Mouse (Mus musculus): Measurements from ENCODE around the gene E030018B13Rik. TPM values are rescaled to one million over a fixed set of nuclear protein-coding genes. Genes with fewer than 3 reads are reported as not detected.

The E030018B13Rik gene
- polyA plus RNA-seq (2012; rRNA removed), result not detected in 2 replicates

DNA sequence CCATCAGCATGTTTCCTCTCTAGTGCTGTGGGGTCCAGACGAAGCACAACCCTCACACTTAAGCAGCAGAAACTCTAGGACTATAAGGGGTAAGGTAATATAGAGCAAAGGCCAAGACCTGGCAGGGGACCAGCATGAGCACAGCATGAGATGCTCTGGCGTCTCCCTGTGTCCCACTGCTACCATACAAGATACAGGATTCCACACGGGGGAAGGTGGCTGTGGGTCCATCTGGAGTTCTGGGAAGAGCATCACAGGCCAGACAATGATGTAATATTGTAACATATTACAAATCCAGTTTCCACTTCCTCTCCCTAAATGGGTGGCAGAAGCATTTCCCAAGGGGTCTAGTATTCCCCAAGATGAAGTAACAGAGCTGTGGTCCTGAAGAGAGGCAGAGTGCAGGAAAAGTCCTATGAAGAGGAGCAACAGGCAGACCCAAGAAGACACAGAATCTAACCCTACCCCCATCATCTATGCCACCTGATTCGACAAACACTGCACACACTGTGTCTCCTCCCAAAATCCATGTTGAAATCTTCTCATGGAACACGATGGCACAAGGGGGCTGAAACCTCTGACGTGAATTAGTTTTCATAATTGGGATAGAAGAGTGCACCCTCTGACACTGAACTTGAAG is at the start of gene E030018B13Rik:
E030018B13Rik (plus strand) TSS at position 590 of the 640 bp plus-strand sequence.

GRCm38 (mm10) chr7:63938914-63939396 is 22.3 kb downstream of the E030018B13Rik start, which contains the start of gene Klf13:
TSS of gene Klf13 (minus strand) at chr7:63938915.

Other genes starting within 250 kb of the E030018B13Rik start
- 55.5 and 66.4 TPM in 2 replicates for gene Klf13, start 22.1 kb downstream of the E030018B13Rik start, polyA plus RNA-seq (2012; rRNA removed)
- 0.05 and 0.26 TPM in 2 replicates for gene Trpm1, start 237.0 kb downstream of the E030018B13Rik start, polyA plus RNA-seq (2012; rRNA removed)